Mouse (Mus musculus) heart, postnatal 0 days (tissue): ENCODE measurements at regions not wholly inside any gene's neighbourhood (a gene's known extent, or its start where the extent isn't known, plus 50 kb on each side); places are given as distances from the start of the nearest gene placed in this dataset.

Experiments
- CTCF ChIP-seq: IDR thresholded peaks from 2 replicates; pipeline ENCODE4 v1.5.1; 2016; ENCODE audit warnings: antibody characterized with exemption, control low read depth, low read depth
- EP300 ChIP-seq: IDR thresholded peaks from 2 replicates; pipeline ENCODE4 v1.6.1; 2016; ENCODE audit warnings: antibody characterized with exemption, low read depth

DNA sequence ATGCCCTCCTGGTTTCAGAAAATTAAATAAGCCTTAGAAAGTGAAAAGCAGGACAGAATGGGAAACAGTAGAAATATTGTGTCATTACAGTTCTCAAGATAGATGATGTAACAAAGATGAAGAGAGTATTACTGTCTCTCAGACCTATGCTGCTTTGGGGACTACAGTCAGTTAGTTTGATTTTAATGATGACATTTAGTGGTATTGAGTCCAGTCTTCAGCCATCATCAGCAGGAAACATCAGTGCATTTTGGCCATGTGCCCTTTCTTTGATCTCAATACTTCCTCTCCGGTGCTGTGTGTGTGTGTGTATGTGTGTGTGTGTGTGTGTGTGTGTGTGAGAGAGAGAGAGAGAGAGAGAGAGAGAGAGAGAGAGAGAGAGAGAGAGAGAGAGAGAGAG lies 261.0 kb upstream of the Grin3a start:
- TF ChIP-seq CTCF (no peak), EP300 (no peak)
